Mouse (Mus musculus): ENCODE data around the gene Kcnk5.

GRCm38 (mm10) chr14:20165413-20165812, 16.2 kb downstream of the Kcnk5 start:
- TF ChIP-seq POLR2A (IDR thresholded peaks at IDR 0.05; ENCODE audit: insufficient read length, low read depth) (no peak), TCF12 (IDR thresholded peaks at IDR 0.05; ENCODE audit: insufficient read depth, poor library complexity, severe bottlenecking) (no peak)

Data from myocyte (in vitro differentiated cells).